Mouse (Mus musculus): ENCODE measurements at regions not wholly inside any gene's neighbourhood (a gene's known extent, or its start where the extent isn't known, plus 50 kb on each side); places are given as distances from the start of the nearest gene placed in this dataset.

- no peak for DNase-seq (ENCODE audit: low read depth)
Observed at GRCm38 (mm10) chr2:178927038-178927660, 496.8 kb downstream of the Cdh26 start.

DNA sequence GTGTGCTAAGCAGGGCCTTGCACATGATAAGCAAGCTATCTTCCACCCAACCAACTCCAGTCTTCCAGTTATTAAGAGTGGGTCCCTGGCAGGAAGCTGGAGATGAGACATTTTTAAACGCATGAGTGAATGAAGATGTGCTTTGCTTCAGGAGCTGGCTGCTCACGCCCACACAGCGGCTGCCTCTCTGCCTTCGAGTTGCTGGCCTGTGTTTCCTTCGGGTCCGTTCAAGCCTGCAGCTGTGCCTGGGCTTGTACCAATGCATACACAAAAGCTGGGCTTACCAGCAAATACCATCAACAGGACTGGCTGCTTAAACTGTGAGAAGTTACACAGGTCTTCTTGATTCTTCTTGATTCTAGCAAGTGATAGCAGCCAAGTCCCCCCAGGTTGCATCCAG is 498.7 kb downstream of the Cdh26 start:
- no peak for DNase-seq (ENCODE audit: low read depth)

GRCm38 (mm10) chr2:178930125-178930524 is 499.8 kb downstream of the Cdh26 start:
- no peak for DNase-seq (ENCODE audit: low read depth)

DNA sequence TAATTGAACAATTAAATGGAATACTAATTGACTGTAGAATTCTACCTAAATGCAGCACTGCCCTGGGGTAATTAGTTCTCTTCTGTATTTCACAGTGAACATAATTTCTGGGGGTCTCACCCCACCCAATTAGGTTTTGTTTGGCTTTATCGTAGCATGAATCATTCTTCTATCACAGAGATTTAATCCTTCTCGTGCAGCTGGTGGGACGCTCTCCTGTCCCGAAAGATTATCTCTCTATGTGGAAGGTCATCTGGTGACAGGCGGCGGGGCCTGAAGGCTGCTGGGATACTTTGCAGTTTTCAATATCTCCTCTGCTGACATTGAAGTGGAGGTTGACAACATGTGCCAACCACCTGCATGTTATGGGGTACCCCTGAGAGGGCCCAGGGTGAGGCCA is 493.8 kb upstream of the Cdh4 start:
- no peak for DNase-seq (ENCODE audit: low read depth)

GRCm38 (mm10) chr2:178949103-178949502 is 493.1 kb upstream of the Cdh4 start:
- DNase-seq (ENCODE audit: low read depth) = no peak

DNA sequence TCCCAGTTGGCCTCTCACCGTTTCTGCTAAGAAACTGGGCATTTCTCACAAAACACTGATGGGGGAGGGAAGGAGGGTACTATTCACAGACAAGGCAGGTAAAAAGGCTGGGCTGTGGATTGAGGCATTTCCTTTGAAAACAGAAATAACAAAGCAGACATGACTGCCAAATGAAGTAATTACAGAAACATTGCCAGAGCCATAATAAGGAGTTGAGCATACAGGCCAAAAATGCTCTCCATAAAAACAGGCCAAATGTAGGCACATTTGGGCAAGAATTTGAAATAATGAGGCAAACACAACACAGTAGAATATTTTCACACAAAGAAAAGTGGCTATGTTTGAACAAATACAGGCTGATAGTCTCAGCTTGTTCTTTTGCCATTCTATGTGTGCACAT is 491.9 kb upstream of the Cdh4 start:
- no peak for DNase-seq (ENCODE audit: low read depth)

- DNase-seq (ENCODE audit: low read depth) = no peak
Observed at GRCm38 (mm10) chr2:178954420-178955067, 487.7 kb upstream of the Cdh4 start.

DNA sequence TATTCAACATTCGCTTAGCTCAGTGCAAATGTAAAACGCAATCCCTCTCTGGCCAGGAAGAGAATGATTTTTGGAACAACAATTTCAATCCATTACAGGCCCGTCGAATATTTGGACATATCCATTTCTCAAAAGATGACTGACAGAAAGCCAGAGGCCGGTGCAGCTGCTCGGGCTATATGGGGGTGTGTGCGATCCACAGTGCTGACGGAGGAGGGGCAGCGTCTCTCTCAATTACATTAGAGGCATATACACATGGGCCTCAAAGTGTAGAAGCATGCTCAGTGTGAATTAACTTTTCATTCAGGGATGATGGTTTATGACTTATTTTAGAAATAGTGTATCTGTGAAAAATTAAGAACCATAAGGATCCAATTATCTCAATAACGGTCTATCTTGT is 483.4 kb upstream of the Cdh4 start:
- DNase-seq (ENCODE audit: low read depth) = no peak

- no peak for DNase-seq (ENCODE audit: low read depth)
Observed at GRCm38 (mm10) chr2:178959603-178960002, 482.6 kb upstream of the Cdh4 start.

GRCm38 (mm10) chr2:178967584-178968365 is 474.5 kb upstream of the Cdh4 start:
- DNase-seq (ENCODE audit: low read depth) = no peak

DNA sequence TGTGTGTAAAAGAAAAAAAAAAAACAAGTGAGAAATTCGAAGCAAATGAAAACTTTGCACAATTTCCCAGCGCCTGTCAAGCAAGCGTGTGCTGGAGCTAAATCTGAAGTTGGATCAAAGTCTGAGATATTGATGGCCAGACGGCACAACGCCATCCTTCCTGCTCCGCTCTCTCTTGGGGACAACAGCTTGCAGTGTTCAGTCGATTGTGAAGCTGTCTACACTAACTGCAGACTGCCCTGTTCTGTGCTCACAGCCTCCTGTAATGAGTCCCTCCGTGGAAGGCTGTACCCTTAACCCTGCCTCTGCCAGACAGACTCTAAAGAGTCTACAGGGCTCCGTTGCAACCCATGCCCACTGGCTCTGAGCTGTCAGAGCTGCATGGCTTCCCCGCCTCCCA is 472.5 kb upstream of the Cdh4 start:
- DNase-seq (ENCODE audit: low read depth) = no peak

DNA sequence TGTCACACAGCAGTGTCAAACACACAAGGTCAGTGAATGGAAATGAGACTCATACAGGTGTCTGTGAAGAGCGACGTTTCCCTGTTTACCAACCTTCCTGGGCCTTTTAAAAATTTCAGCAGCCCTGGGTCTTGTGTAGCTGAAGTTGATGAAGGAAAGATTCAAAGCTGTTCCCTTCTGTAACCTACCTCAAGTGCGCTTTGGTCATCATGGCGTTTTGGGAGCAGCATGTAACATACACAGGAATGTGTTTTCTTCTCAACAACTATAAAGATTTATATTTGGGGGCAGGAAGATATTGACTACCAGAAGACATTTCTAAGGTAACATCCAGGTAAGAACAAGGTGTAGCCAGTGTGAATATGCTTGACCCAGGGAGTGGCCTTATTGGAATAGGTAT is 466.9 kb upstream of the Cdh4 start:
- DNase-seq (ENCODE audit: low read depth) = no peak

DNA sequence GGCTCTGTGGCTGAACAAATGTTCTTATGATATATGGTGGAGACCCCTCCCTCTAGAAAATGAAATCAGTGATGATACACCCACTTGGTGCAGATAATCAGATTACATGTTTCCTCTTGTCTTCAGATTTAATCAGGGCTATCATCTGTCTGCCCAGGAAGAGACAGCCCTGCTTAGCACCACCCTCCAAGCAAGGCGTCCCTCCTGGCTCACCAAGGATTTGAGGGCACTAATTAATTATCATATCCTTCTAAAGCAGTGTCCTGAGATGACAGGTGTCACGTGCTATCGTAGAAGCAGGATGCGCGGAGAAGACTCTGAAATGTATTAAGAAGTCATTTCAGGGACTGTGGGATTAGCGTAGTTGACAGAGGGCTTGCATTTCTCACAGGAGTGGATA is 466.2 kb upstream of the Cdh4 start:
- no peak for DNase-seq (ENCODE audit: low read depth)

DNA sequence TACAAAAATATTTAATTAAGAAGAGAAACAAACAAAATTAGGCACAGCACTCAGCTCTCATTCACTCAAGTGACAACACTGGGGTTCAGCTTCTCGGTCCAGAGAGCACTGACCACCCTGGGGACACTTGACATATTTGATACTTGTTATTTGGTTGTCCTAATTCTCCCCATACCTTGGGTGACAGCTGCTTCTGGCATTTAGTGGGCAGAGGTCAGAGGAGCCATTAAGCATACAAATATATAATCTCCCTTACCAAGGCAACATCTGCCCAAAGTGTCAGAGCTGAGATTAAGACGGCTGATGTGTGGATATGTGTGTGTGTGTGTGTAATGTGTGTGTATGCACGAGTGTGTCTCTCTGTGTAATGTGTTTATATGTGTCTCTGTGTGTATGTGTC is 465.7 kb upstream of the Cdh4 start:
- no peak for DNase-seq (ENCODE audit: low read depth)

DNA sequence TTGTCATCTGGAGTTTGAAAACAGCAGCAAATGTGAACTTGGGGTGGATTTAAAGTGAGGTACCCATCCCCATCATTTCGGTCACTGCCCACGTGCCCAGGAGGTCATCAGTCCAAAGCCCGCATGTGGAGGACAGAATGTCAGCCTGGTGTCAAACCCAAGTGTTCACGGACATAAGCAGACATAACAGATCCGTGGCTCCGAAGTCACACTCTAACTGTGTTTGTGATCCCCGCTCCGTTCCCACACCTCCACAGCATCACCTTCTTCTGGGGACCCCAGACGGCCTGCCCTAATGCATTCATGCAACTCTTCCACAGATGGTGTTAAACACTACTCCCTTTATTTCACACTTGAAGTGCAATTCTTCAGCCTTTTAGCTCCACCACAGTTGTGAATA is 462.8 kb upstream of the Cdh4 start:
- no peak for DNase-seq (ENCODE audit: low read depth)

DNA sequence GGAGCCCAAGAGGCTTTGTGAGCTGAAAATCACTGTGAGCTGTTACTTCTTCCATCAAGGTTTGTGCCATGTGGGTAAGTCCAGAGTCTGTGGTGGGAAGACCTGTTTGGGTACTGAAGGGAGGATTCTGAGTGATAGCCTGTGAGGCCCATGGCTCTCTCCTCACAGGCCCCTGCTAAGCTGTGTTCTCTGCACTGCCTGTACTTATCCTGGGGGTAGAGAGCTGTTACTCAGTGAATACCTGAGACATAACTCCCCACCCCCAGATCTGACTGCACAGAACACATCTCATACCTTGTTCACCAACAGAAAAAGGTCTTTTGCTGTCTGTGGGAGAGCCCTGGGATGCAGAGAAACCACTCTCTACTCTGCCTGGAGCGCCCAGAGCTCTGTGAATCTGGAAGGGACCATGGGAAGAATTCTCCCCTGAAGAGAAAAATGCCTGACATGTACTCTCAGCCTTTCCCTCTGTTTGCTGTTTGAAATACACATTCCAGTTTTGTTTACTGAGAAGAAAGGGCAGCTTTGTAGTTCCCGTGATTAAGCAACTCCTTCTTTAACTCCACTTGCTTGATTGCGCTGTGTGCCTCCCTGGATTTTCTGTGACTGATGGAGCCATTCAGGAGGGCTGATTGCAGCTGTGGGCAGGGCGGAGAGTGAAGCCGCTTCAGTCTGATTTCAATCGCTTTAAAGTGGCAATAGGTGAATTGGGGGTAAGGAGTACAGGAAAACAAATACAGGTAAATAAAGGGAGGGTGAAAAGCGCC is 460.3 kb upstream of the Cdh4 start:
- DNase-seq (ENCODE audit: low read depth) = no peak

GRCm38 (mm10) chr2:178983801-178984200 is 458.4 kb upstream of the Cdh4 start:
- no peak for DNase-seq (ENCODE audit: low read depth)

- no peak for DNase-seq (ENCODE audit: low read depth)
Observed at GRCm38 (mm10) chr2:178987935-178988334, 454.3 kb upstream of the Cdh4 start.

DNA sequence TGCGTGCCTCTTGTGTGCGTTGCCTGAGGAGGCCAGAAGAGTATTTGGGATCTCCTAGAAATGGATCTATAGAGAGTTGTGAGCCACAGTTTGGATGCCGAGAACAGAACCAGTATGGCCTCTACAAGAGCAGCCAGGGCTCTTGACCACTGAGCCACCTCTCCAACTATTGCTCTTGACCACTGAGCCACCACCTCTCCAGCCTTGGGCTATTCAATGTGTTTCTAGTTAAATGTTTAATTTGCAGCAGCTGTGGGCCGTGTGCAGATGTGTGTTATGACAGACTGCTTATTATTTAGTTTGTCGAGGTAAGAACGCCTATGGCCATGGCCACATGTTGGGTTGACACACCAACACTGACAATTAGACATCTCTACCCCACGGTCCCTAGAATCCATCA is 452.9 kb upstream of the Cdh4 start:
- no peak for DNase-seq (ENCODE audit: low read depth)

DNA sequence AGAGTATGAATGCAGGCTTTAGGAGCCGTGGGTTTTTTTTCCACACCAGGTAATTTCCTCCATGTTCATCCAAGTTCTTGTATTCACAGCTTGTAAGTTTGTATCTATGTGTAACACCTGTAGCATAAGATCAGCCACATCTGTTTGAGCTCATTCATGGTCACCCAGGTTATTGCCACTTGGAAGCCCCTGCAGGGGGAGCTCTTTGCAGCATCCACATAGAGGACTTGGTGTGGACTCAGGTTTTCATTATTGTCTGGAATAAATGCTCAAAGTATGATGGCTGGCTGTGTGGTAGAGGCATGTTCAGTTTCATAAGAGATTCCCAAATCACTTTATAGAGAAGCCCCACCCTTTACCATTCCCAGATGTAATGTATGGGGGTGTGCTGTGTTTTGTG is 452.4 kb upstream of the Cdh4 start:
- DNase-seq (ENCODE audit: low read depth) = no peak

GRCm38 (mm10) chr2:178990959-178991358 is 451.3 kb upstream of the Cdh4 start:
- no peak for DNase-seq (ENCODE audit: low read depth)

DNA sequence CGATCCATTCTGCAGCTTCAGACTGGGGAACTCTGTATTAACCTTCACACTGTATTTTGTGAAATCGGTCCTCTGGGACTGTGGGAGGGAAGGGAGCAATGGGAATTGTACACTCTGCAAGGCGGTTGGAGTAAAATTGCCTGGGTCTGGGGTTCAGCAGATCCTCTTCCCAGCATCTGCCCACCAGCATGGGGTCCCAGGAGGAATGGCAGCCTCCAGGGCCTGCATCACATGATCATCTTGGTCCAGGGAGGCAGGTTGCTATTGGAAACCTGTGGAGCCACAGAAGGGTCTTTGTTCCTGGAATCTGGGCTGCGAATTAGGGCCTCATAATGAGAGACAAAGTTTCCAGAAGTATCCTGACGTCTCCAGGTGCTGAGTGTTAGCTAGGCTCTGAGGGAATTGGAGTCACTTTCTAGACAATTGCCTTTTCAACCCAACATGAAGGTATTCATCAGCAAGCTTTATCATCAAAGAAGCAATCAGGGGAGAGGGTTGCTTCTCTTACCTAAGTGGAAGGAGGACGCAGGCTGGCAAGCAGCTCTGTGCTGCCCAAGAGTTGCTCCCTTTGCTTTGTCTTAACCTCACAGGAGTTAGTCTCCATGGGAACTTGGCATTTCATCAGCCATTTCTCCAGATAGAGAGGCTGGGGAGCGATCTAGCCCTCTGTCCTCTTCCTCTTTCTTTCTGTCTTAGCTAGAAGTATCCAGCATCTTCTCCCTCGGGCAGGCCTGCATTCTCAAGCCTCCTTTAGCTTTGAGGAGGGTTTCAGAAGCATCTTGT is 449.7 kb upstream of the Cdh4 start:
- no peak for DNase-seq (ENCODE audit: low read depth)

Measured in c-Kit-positive CD71-negative TER-119-negative erythroid progenitor cells, embryonic 14.5 days (primary cell).